Mouse (Mus musculus): ENCODE measurements at regions not wholly inside any gene's neighbourhood (a gene's known extent, or its start where the extent isn't known, plus 50 kb on each side); places are given as distances from the start of the nearest gene placed in this dataset.
A peak's percentile ranks its signal among the peaks of the same experiment; 100 is the strongest.

GRCm38 (mm10) chr2:166467137-166467536, 246.5 kb downstream of the Prex1 start:
- WGBS = 78% methylated on average over 7 of the region's 7 CpGs
- Histone ChIP-seq H3K4me3 (replicated peaks; ENCODE audit: low read length) (no peak overlapping the region), H3K27me3 (ENCODE audit: control insufficient read depth, insufficient read depth, low read length) (no peaks in the 10 kb centered on the region), H3K4me1 (ENCODE audit: control insufficient read depth, insufficient read depth, low read length) (peaks cover 12% of the 10 kb centered on the region; the same call in 1 of the 2 replicates), H3K9ac (ENCODE audit: low read depth, low read length, severe bottlenecking) (no peak overlapping the region), H3K36me3 (ENCODE audit: control insufficient read depth, insufficient read depth, low read length) (no peaks in the 10 kb centered on the region), H3K27ac (replicated peaks; ENCODE audit: low read depth, low read length) (no peak overlapping the region), H3K4me2 (replicated peaks; ENCODE audit: low read depth, low read length, severe bottlenecking) (no peak overlapping the region), H3K9me3 (ENCODE audit: control insufficient read depth, low read length) (no peaks in the 10 kb centered on the region)
- DNase-seq (ENCODE audit: low spot score) (no peak), ATAC-seq (ENCODE audit: low FRiP score, low read depth) (no peak)
- TF ChIP-seq POLR2A (IDR thresholded peaks at IDR 0.05; ENCODE audit: borderline replicate concordance, extremely low read depth, insufficient read depth, insufficient read length) = no peak

GRCm38 (mm10) chr2:166465531-166465930, 248.1 kb downstream of the Prex1 start:
- no peaks in the 10 kb centered on the region for H3K36me3 ChIP-seq (ENCODE audit: control insufficient read depth, insufficient read depth, low read length)
- no peak overlapping the region for H3K4me2 ChIP-seq (replicated peaks; ENCODE audit: low read depth, low read length, severe bottlenecking)
- no peaks in the 10 kb centered on the region for H3K27me3 ChIP-seq (ENCODE audit: control insufficient read depth, insufficient read depth, low read length)
- DNase-seq (ENCODE audit: low spot score) (no peak), ATAC-seq (ENCODE audit: low FRiP score, low read depth) (no peak)
- no peak overlapping the region for H3K4me3 ChIP-seq (replicated peaks; ENCODE audit: low read length)
- H3K9ac ChIP-seq (ENCODE audit: low read depth, low read length, severe bottlenecking) = no peak overlapping the region
- peaks cover 8% of the 10 kb centered on the region; the same call in 1 of the 2 replicates for H3K4me1 ChIP-seq (ENCODE audit: control insufficient read depth, insufficient read depth, low read length)
- H3K27ac ChIP-seq (replicated peaks; ENCODE audit: low read depth, low read length) = no peak overlapping the region
- no peaks in the 10 kb centered on the region for H3K9me3 ChIP-seq (ENCODE audit: control insufficient read depth, low read length)
- WGBS = 70% methylated on average over 5 of the region's 5 CpGs
- no peak for TF ChIP-seq POLR2A (IDR thresholded peaks at IDR 0.05; ENCODE audit: borderline replicate concordance, extremely low read depth, insufficient read depth, insufficient read length)

DNA sequence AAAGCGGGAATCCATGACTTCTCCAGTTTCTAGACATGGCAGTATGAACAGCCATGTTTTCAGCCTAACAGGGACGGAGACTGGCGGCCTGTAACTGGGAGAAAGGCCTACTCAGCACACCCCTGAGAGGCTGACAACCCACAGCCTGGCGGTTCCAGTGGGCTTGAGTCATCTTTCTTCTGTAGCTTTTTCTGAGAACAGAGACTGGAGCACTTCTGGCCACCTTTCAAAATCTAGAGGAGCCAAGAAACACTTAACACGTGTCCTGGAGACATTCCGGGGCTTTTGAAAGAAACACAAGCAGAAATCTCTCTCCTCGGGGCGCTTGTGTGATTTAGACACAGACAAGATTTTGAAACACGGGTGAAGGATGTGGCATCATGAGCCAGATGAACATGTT, 250.1 kb downstream of the Prex1 start:
- Histone ChIP-seq H3K4me2 (replicated peaks; ENCODE audit: low read depth, low read length, severe bottlenecking) (no peak overlapping the region), H3K27me3 (ENCODE audit: control insufficient read depth, insufficient read depth, low read length) (no peaks in the 10 kb centered on the region), H3K9me3 (ENCODE audit: control insufficient read depth, low read length) (no peaks in the 10 kb centered on the region), H3K4me3 (replicated peaks; ENCODE audit: low read length) (no peak overlapping the region), H3K36me3 (ENCODE audit: control insufficient read depth, insufficient read depth, low read length) (no peaks in the 10 kb centered on the region), H3K4me1 (ENCODE audit: control insufficient read depth, insufficient read depth, low read length) (peaks cover 21% of the 10 kb centered on the region), H3K9ac (ENCODE audit: low read depth, low read length, severe bottlenecking) (no peak overlapping the region), H3K27ac (replicated peaks; ENCODE audit: low read depth, low read length) (peak overlapping the region; percentile 53)
- 63% methylated on average over 9 of the region's 9 CpGs for WGBS
- no peak for TF ChIP-seq POLR2A (IDR thresholded peaks at IDR 0.05; ENCODE audit: borderline replicate concordance, extremely low read depth, insufficient read depth, insufficient read length)
- DNase-seq (ENCODE audit: low spot score) = peak; percentile 74
- no peak for ATAC-seq (ENCODE audit: low FRiP score, low read depth)

DNA sequence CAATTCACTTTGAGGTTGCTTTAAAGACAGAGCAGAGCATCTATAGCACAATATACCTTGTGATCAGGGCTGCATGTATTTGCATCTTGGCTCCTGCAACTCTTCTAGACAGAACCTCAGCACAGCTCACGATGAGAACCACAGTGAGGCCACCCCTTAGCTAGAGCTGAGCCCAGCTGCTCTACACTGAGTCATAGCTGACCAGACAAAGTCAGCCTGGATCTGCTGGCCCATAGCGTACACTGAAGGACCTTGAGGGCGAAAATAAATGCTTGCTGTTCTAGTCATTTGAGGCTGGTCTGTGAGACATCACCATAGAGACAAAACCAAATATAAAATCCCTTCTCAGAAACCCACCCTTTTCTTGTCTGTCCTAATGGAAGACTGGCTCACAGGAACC, 251.7 kb downstream of the Prex1 start:
- Histone ChIP-seq H3K4me2 (replicated peaks; ENCODE audit: low read depth, low read length, severe bottlenecking) (no peak overlapping the region), H3K9me3 (ENCODE audit: control insufficient read depth, low read length) (no peaks in the 10 kb centered on the region), H3K36me3 (ENCODE audit: control insufficient read depth, insufficient read depth, low read length) (no peaks in the 10 kb centered on the region), H3K27ac (replicated peaks; ENCODE audit: low read depth, low read length) (no peak overlapping the region), H3K4me1 (ENCODE audit: control insufficient read depth, insufficient read depth, low read length) (peaks cover 23% of the 10 kb centered on the region), H3K4me3 (replicated peaks; ENCODE audit: low read length) (no peak overlapping the region), H3K9ac (ENCODE audit: low read depth, low read length, severe bottlenecking) (no peak overlapping the region), H3K27me3 (ENCODE audit: control insufficient read depth, insufficient read depth, low read length) (no peaks in the 10 kb centered on the region)
- no peak for DNase-seq (ENCODE audit: low spot score)
- no peak for ATAC-seq (ENCODE audit: low FRiP score, low read depth)
- 87% methylated on average over 3 of the region's 3 CpGs for WGBS
- TF ChIP-seq POLR2A (IDR thresholded peaks at IDR 0.05; ENCODE audit: borderline replicate concordance, extremely low read depth, insufficient read depth, insufficient read length) = no peak

DNA sequence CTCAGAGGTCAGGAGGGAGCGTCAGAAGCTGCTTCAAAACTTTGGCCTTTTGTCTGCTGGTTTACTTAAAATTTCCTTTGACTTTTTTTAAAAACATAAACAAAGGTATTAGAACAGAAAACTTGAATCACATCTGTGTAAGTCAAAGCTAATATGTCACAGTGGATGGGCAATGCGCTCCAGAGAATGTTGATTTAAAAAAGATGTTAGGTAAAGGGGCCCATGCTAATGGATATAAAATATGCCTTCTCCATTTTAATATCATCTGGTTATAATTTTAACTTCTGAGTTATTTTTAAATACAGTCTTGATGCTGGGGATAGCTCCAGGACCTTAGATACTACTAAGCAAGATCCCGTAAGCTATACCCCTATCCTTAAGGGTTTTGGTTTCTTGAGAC, 252.5 kb downstream of the Prex1 start:
- H3K4me1 ChIP-seq (ENCODE audit: control insufficient read depth, insufficient read depth, low read length) = peaks cover 21% of the 10 kb centered on the region
- peak; percentile 22 for DNase-seq (ENCODE audit: low spot score)
- ATAC-seq (ENCODE audit: low FRiP score, low read depth) = no peak
- H3K27ac ChIP-seq (replicated peaks; ENCODE audit: low read depth, low read length) = 0 out of 2 replicates have a peak overlapping the region, but pooled peaks have one; percentile 56
- no peak overlapping the region for H3K9ac ChIP-seq (ENCODE audit: low read depth, low read length, severe bottlenecking)
- TF ChIP-seq POLR2A (IDR thresholded peaks at IDR 0.05; ENCODE audit: borderline replicate concordance, extremely low read depth, insufficient read depth, insufficient read length) = no peak
- 66% methylated on average over 3 of the region's 3 CpGs for WGBS
- H3K36me3 ChIP-seq (ENCODE audit: control insufficient read depth, insufficient read depth, low read length) = no peaks in the 10 kb centered on the region
- H3K4me3 ChIP-seq (replicated peaks; ENCODE audit: low read length) = no peak overlapping the region
- H3K4me2 ChIP-seq (replicated peaks; ENCODE audit: low read depth, low read length, severe bottlenecking) = no peak overlapping the region
- H3K27me3 ChIP-seq (ENCODE audit: control insufficient read depth, insufficient read depth, low read length) = no peaks in the 10 kb centered on the region
- H3K9me3 ChIP-seq (ENCODE audit: control insufficient read depth, low read length) = no peaks in the 10 kb centered on the region

DNA sequence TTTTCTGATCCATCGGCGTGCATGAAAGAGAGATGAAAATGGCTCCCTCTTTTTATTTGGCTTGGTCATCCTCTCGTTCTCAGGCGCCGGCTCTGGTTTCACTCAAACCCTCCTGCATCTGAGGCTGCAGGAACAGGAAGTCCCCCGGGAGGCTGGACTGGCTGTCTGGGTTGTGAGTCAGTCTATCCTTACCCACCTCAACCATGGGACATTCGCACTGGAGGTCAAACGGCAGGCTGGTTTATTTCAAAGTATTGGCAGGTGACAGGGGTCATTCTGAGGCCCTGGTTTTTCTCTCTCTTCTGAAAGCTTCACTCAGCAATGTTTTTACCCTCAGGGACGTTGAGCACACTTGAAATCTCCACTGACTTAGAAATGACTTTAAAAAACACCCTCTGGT, 253.7 kb downstream of the Prex1 start:
- peaks cover 19% of the 10 kb centered on the region for H3K4me1 ChIP-seq (ENCODE audit: control insufficient read depth, insufficient read depth, low read length)

More for the DNA sequence above, 253.7 kb downstream of the Prex1 start:
- Histone ChIP-seq H3K9me3 (ENCODE audit: control insufficient read depth, low read length) (no peaks in the 10 kb centered on the region), H3K4me2 (replicated peaks; ENCODE audit: low read depth, low read length, severe bottlenecking) (no peak overlapping the region), H3K4me3 (replicated peaks; ENCODE audit: low read length) (no peak overlapping the region), H3K36me3 (ENCODE audit: control insufficient read depth, insufficient read depth, low read length) (no peaks in the 10 kb centered on the region), H3K9ac (ENCODE audit: low read depth, low read length, severe bottlenecking) (no peak overlapping the region), H3K27ac (replicated peaks; ENCODE audit: low read depth, low read length) (no peak overlapping the region), H3K27me3 (ENCODE audit: control insufficient read depth, insufficient read depth, low read length) (no peaks in the 10 kb centered on the region)
- DNase-seq (ENCODE audit: low spot score) (no peak), ATAC-seq (ENCODE audit: low FRiP score, low read depth) (no peak)
- TF ChIP-seq POLR2A (IDR thresholded peaks at IDR 0.05; ENCODE audit: borderline replicate concordance, extremely low read depth, insufficient read depth, insufficient read length) = no peak
- 13% methylated on average over 9 of the region's 9 CpGs for WGBS

Data from limb, embryonic 14.5 days (tissue).